Mouse (Mus musculus) spleen, adult 10 weeks (tissue): ENCODE results near the gene Yeats2. TPM values are rescaled to one million over a fixed set of nuclear protein-coding genes. Genes with fewer than 3 reads are reported as not detected.

Experiments used
- polyA plus RNA-seq: library from polyadenylated mRNA; stranded (reverse); fragments of 350-450 nt; fragmentation: Illumina TruSeq; extraction: RNeasy Lipid Tissue Mini Kit (QIAGEN cat#74804); gene quantifications from one replicate; pipeline ENCODE4 v1.2.3, GENCODE M21; 2015; ENCODE audit warnings: low replicate concordance; ENCODE audit not compliant: insufficient read depth

Yeats2 gene
- 26.3 TPM for polyA plus RNA-seq

GRCm38 (mm10) chr16:20140772-20141531 lies at the start of gene Yeats2:
Yeats2 (plus strand) TSS chr16:20141063.

GRCm38 (mm10) chr16:20097069-20097710 lies 43.7 kb upstream of the Yeats2 start, which contains the start of gene Klhl24:
Klhl24 (plus strand) TSS chr16:20097542.

DNA sequence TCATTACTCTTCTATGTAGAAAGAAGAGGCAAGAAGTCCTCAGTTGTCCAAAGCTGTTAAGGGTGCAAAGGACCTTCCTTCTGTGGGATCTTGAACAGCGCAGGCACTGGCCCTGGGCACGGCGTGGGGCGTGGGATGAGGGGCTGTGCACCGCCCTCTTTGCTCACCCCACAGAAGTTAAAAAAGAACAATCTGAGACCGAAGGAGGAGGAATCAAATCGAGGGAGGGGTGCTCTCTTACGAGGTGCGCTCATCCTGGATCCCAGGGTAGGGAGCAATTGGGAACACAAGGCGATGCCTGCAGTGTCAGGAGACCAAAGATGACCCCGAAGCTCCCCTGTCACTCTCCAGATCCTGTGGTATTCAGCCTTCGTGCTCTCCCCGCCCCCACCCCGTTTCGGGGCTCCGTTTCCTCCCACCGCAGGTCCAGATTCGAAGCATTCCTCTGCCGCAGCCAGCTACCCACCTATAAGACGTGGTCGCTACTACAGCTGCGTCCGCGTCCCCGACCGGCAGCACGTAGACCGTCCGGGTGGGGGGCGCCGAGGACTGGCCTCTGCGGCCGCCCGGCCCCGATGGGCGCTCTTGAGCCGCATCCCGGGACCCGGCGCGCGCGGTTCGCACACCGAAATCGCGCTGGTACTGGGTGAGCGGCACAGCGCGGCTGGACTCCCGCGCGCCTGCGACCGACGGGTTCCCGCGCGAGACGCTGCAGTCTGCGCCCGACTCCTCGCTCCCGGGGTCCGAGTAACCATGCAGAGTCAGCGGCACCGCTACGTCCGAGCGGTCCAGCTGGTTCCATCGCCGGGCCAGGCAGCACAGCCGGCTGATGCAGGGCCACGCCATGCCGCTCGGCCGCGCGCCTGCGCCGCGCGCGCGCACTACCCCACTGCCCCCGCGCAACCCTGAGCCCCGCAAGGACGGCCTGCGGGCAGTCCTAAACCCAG lies 99.9 kb downstream of the Yeats2 start, which contains the start of gene Map6d1:
Gene Map6d1, minus strand, starts transcription at position 891 of the 947 bp plus-strand sequence.

Other genes starting within 250 kb of the Yeats2 start
- 124 TPM for gene Klhl6, start 158.0 kb upstream of the Yeats2 start, polyA plus RNA-seq
- gene Klhl24, start 43.5 kb upstream of the Yeats2 start, polyA plus RNA-seq: 105 TPM
- gene Map6d1, start 100.3 kb downstream of the Yeats2 start, polyA plus RNA-seq: 0.36 TPM
- gene Parl, start 161.3 kb downstream of the Yeats2 start, polyA plus RNA-seq: 68.1 TPM
- gene Cyp2ab1, start 184.3 kb downstream of the Yeats2 start, polyA plus RNA-seq: 0.70 TPM